In the genomic region with DNA sequence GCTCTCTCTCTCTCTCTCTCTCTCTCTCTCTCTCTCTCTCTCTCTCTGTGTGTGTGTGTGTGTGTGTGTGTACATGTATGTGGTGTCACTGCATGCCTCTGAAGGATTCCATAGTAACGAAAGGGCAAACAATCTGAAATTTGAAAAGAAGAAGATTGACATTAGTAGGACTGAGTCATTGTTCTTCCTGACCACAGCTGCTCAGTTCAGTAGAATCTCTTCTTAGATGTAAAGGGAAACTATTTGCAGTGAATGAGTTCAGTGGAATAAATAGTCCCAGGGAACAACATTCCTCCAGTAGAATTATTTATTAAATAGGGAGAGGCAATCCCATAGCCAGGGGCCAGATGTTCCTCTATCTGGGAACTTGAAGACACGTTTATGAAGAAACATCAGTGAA, we compare ENCODE assay signal across 33 mouse cellular contexts. TPM values are rescaled to one million over a fixed set of nuclear protein-coding genes. Genes with fewer than 3 reads are reported as not detected.
"Had no signal": no experiment of that assay in that cellular context is flagged by ENCODE, and none has a peak within 500 bp of the region (broad histone marks: within the 10 kb centered on the region; RNA-seq: fewer than 3 reads in every experiment).

No protein-coding gene starts in this region.

- H3K36me3 ChIP-seq: heart, embryonic 12.5 days; heart, embryonic 13.5 days; heart, embryonic 15.5 days; hindbrain, embryonic 10.5 days; hindbrain, embryonic 12.5 days; hindbrain, embryonic 13.5 days; hindbrain, embryonic 15.5 days; intestine, embryonic 15.5 days; kidney, embryonic 15.5 days had no signal

- H3K9me3 ChIP-seq: heart, embryonic 12.5 days; heart, embryonic 13.5 days; heart, embryonic 15.5 days; hindbrain, embryonic 10.5 days; hindbrain, embryonic 12.5 days; hindbrain, embryonic 13.5 days; hindbrain, embryonic 15.5 days; intestine, embryonic 15.5 days; kidney, embryonic 15.5 days had no signal

- H3K9ac ChIP-seq: heart, embryonic 12.5 days; heart, embryonic 13.5 days; heart, embryonic 15.5 days; hindbrain, embryonic 12.5 days; hindbrain, embryonic 13.5 days; hindbrain, embryonic 14.5 days; hindbrain, embryonic 15.5 days; intestine, embryonic 15.5 days; kidney, embryonic 15.5 days had no signal

- H3K4me2 ChIP-seq: heart, embryonic 11.5 days; heart, embryonic 12.5 days; heart, embryonic 13.5 days; heart, embryonic 15.5 days; hindbrain, embryonic 12.5 days; hindbrain, embryonic 13.5 days; hindbrain, embryonic 14.5 days; hindbrain, embryonic 15.5 days; intestine, embryonic 15.5 days; kidney, embryonic 15.5 days had no signal

- ATAC-seq: hindbrain, embryonic 16.5 days; hindbrain, postnatal 0 days; inflammation-experienced regulatory T-cells, adult 6 months; intestine, embryonic 15.5 days; intestine, embryonic 16.5 days; intestine, postnatal 0 days had no signal

- H3K27ac ChIP-seq: heart, embryonic 13.5 days; heart, embryonic 15.5 days; hindbrain, embryonic 10.5 days; hindbrain, embryonic 12.5 days; hindbrain, embryonic 13.5 days; hindbrain, embryonic 14.5 days; hindbrain, embryonic 15.5 days; hindbrain, postnatal 0 days; intestine, embryonic 15.5 days; kidney, embryonic 15.5 days; layer of hippocampus, adult 2 months; left cerebral cortex, adult 2 months had no signal

- H3K4me1 ChIP-seq: heart, embryonic 12.5 days; heart, embryonic 13.5 days; heart, embryonic 15.5 days; hindbrain, embryonic 10.5 days; hindbrain, embryonic 13.5 days; hindbrain, embryonic 15.5 days; intestine, embryonic 15.5 days; kidney, embryonic 15.5 days had no signal

- H3K4me3 ChIP-seq: heart, embryonic 12.5 days; heart, embryonic 13.5 days; heart, embryonic 15.5 days; hindbrain, embryonic 10.5 days; hindbrain, embryonic 12.5 days; hindbrain, embryonic 13.5 days; hindbrain, embryonic 15.5 days; intestine, embryonic 15.5 days; kidney, embryonic 15.5 days; layer of hippocampus, adult 2 months; left cerebral cortex, adult 2 months had no signal

- DNase-seq: heart, postnatal 10 days; heart, postnatal 14 days; heart, postnatal 36 days; kidney, adult 11 months; kidney, adult 18-20 months; kidney, adult 2 months; kidney, adult 8-10 months; kidney, adult 9 months; kidney, postnatal 10 days; kidney, postnatal 14 days; kidney, postnatal 25 days; kidney, postnatal 36 days; kidney, postnatal 4 days; layer of hippocampus, adult 9-11 months; layer of hippocampus, postnatal 36 days had no signal

- H3K27me3 ChIP-seq: heart, embryonic 12.5 days; heart, embryonic 13.5 days; heart, embryonic 15.5 days; hindbrain, embryonic 12.5 days; hindbrain, embryonic 13.5 days; hindbrain, embryonic 15.5 days; intestine, embryonic 15.5 days; kidney, embryonic 15.5 days had no signal

RNA-seq across cellular contexts. Expression of gene Adamts12, which starts 40.5 kb away (rescaled TPM):
- polyA plus RNA-seq: inflammation-experienced regulatory T-cells, adult 6 months had no signal
